Mouse (Mus musculus) left cerebral cortex, postnatal 10 days (tissue): ENCODE measurements at regions not wholly inside any gene's neighbourhood (a gene's known extent, or its start where the extent isn't known, plus 50 kb on each side); places are given as distances from the start of the nearest gene placed in this dataset.
A peak's percentile ranks its signal among the peaks of the same experiment; 100 is the strongest.

Experiments used
- DNase-seq, 2 experiments: peaks; one replicate each; pipeline ENCODE4 v3.0.0; 2021 to 2022; ENCODE audit warnings: low spot score in 2 of 2, mixed read lengths in 1 of 2; ENCODE audit errors: extremely low spot score in 1 of 2
- intact Hi-C: fragments of 180-260 bp; cut with DNase I; formaldehyde crosslinking; loops from one replicate; pipeline ENCODE4 v1.15.1; 2025

DNA sequence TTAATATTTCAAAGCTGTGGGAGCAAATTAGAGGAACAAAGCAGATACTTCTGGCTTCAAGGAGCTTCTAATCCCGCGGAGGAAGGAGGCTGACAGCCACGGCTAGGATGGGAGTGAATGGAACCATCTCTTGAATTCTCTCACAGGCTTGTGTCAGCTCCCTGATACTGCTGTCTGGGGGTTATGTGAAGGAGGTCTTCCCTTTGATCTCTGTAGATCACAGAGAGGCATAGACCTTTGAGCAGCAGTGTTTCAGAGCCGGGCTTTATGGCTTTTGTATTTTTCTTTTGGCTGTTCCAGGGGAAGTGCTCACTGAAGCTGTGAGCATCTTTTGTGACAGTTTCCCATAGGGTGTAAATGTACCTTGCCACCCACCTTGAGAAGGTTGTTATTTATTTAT lies 132.2 kb downstream of the Slc4a3 start:
- no peak for DNase-seq
- intact Hi-C loops = no loop called here

DNA sequence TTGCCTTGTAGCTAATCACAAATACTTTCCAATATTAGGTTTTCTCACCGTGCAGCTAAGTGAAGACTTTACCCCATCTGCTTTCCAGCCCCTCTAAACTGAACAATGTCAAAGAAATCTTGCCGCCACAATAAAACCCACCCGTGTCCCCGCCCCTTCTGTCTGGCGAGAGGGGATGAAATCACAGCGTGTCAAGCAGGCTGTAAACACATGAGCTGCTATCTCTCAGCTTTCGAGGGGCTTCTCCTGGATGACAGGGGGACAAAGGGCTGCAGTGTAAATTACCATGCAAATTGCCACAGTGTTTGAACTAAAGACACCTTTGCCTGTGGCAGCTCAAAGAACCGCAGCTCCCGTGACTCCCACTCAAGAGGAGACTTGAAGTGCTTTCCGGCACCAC lies 134.3 kb downstream of the Slc4a3 start:
- no peak for DNase-seq

DNA sequence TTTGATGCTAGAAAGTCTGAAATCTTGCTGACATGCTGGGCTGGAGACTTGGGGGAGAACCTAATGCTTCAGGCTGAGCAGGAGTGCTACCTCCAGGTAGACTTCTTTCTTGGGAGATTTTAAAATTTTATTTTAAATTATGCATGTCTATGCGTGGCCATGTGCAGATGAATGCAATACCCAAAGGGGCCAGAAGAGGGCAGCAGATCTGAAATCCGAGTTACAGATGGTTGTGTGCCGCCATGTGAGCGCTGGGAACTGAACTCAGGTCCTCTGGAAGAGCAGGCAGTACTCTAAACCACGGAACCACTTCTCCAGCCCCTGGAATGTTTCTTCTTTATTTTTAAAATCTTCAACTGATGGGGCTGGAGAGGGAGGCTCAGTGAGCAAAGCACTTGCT lies 135.8 kb downstream of the Slc4a3 start:
- DNase-seq = no peak
- intact Hi-C loops = no loop called here

More for the DNA sequence above, 134.3 kb downstream of the Slc4a3 start:
- intact Hi-C loops = no loop called here

DNA sequence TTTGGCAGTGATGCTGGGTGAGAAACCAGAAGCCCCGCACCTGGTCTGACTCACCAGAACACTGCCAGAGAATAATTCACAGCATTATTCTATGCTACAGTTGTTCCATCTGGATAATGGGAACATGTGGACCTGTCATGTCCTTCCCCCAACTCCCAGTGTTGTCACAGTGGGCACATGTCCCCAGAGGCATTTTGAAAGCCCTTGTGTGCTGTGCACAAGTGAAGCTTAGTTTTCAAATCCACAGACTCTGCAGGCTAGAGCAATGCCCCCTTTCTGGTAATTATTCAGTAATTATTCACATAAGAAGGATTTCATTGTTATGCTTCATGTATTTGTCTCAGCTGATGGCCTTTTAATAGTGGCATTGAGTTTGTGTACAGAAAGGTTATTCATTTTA lies 146.7 kb downstream of the Slc4a3 start:
- DNase-seq = no peak
- intact Hi-C loops = no loop called here

DNA sequence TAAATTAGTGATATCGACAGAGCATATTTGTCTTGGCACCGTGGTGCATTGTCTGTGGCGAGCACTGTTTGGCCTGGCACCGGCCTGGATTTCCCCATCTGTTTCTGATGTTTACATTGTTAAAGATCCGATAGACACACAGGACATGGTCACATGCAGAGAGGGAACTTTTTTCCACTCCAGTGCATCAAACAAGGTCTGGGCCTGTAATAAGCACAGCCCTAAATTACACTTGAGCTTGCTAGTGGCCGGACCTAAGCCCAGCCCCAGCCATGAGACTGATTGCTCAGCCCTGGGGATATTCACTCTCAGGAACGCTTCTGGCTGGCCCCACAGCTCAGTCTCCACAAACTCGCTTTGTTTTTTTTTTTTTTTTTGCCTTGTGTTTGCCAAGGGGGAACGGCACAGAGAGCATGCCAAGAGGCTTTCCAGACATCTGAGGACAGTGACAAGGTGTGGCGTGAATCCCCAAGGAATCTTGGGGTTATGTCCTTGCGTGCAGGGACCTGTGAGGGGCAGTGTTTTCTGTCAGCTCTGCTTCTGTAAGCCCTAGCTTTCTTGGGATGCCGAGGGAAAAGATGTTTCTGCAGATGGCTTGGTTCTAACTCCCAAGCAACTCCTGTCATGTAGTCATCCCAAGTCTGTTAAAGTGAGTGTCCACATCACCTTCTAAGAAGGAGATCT lies 147.3 kb downstream of the Slc4a3 start:
- intact Hi-C loops = no loop called here
- DNase-seq = peak in 1 of 2 experiments; percentile 37

DNA sequence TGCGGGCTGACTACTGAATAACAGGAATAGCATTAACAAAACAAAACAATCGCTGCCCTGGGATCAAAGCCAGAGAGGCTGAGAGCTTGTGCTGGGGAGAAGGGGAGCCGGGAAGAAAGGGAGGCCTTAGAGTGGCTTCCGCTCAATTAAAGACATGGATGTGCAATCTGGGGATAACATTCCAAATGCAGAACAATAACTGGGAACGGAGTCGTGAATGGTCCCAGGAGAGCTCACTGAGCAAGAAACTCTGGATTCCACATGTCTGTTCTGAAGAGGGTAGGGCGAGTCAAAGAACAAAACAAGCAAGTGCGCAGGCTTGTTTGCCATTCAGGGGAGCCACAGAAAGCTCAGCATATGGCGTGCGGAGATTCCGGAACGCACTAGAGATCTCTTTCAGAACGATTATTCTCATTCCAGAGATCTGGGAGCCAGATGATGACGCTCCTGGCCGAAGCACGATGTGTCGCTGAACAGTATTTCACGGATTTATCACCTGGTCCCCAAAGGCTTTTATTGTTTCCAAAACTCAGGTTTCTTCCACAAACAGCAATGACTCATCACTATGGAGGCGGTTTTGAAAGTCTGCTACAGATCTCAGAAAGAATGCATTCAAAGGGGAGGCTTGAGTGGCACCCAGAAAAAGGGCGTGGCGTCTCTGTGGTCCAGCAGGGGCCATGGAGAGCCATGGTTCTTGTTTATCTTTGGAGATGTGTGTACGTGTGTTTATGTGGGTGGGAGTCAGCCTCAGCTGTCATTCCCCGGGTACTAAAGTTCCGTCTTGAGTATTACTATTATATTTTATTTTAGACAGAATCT lies 159.0 kb downstream of the Slc4a3 start:
- intact Hi-C loops = no loop called here
- DNase-seq = peak in 1 of 2 experiments; percentile 29

DNA sequence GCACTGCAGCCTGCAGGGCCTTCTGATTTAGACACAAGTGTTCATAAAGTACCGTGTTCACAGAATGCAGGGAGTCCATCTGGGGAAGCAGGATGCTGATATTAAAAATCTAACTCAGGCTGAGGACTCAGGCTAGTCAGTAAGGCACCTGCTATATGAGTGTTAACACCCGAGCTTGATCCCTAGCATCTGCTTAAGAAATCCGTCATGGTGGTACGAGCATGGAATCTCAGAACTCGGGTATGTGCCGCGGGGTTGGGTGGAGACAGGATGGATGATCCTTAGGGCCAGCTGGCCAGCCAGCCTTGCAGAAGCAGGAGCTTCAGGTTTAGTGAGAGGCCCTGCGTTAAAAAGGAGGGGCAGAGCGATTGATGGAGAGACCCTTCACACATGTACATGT lies 160.1 kb downstream of the Slc4a3 start:
- intact Hi-C loops = no loop called here
- DNase-seq = no peak

DNA sequence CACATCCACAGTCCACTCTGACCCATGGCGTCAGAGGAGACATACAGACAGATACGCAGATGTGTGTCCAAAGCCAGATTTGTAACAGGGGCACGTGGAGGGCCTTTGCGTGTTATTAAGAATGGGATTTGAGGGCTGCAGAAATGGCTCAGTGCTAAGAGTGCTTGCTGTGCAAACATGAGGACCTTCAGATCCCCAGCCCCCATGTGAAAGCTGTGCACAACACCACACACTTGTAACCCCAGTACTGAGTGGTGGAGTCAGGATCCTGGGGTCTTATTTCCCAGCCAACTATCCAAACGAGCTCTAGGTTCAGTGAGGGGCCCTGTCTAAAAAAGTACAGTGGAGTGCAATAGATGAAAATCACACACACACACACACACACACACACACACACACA lies 177.4 kb downstream of the Slc4a3 start:
- intact Hi-C loops = no loop called here
- DNase-seq = no peak

DNA sequence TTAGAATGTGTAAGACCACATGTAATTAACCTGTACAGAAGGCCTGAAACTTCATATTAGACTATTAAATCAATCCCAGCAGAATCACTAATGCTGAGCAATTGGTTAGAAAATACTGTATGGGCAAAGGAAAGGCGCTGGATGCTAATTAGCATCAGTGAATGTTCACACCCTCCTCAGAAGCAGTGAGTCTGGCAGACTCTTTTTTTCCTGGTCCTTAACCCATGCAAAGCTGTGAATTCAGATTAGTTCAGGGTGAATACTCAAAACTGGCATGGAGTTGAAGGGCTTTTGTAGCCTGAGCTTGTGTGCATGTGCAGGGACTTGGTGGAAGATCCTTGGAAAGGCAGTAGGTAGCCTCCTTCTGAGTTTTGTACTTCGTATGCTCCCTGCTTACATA lies 179.3 kb downstream of the Slc4a3 start:
- no peak for DNase-seq
- intact Hi-C loops = no loop called here

DNA sequence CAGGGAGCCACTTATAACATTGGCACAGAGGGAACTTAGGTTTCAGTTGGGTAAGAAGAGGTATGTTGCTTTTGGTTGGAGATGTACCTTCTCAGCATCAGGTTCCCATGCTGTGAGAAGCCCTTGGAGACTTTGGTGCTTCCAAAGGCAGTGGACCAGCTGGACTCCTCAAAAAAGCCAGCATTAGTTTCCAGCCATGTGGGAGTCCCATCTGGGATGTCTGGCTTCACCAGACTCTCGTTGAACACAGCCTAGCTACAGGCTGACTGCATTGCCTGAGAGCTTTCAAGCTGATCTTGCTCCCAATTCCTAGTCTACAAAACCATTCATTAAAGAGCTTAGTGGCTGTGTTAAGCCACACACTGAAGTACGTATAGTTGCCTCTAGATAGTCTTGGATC lies 182.8 kb downstream of the Slc4a3 start:
- DNase-seq = peak in 1 of 2 experiments; percentile 42
- intact Hi-C loops = no loop called here

DNA sequence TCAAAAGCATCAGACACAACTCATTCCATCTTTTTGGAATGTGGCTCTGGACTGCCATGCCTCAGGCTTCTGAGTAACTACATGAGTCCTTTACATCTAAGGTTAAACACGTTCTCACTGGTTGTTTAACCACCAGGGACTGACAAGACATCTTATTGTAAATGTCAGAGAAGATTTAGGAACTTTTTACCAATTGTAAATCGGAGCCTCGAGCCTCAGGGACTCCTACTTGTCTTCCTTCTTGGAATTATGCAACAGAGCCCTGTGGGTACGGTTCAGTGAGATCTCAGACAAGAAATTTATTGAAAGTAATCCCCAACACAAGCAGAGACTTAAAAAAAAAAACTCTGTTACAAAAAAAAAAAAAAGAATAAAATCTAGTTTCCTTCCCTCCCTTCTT lies 187.7 kb downstream of the Slc4a3 start:
- intact Hi-C loops = no loop called here
- DNase-seq = no peak

DNA sequence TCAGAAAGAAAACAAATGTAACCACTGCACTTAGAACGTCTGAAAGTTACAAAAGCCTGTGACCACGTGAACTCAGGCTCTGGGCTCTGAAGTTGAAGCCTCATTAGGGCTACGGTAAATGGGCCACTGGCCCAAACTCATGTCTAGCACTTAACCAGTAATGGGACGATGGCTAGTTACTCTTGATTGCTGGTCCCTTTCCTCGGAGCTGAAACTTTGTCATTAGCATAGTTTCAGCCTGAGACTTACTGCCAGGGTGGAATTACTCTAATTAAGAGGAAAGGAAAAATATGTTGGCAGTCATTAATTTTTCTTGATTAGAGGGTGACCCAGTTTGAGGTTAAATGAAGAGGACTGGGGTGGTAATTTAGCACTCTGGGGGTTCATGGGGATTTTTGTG lies 192.6 kb downstream of the Slc4a3 start:
- intact Hi-C loops = no loop called here
- DNase-seq = no peak

DNA sequence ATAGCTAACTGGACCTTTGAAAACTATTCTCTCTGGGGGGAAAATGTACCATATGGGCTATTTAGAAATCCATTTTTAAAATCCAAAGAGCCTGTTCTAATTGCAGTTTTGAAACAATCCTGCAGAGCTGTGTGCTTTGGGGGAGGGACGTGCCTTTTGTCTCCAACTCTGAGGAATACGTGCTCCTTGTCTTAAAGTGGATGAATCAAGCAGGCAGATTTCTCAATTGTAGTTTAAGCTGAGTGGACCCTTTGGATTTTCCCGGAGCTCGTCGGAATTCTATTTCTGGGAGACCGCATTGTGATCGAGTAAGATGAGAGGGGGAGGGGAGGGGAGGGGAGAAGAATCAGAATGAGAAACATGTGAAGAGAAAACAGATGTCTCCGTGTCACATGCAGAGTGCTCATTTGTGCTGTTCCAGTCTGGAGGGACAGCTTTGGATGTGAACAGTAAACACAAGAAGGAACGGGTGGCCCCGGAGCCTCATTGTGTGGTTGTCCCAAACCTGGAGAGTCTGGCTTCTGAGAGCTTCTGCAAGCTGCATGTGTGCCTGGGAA lies 203.7 kb downstream of the Slc4a3 start:
- DNase-seq = peak in 1 of 2 experiments; percentile 16

DNA sequence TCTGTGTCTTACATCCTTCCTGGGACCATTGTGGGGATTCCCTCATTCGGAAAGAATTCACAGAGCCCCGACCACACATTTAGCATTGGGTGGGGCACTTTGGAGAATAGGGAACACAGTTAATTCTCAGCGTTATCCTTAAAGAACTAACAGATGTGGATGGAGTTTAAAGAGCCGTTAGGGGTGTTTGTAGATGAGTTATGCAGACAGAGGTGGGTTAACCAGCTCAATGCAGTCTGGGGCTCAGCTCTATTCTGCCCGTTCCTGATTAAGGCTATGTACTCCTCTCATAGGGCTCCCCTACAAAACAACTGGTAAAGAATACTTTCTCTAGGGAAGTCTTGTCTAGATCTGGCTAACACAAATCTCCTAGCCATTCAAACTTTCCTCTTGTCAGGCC lies 226.1 kb downstream of the Slc4a3 start:
- DNase-seq = no peak
- intact Hi-C loops = no loop called here

More for the DNA sequence above, 203.7 kb downstream of the Slc4a3 start:
- intact Hi-C loops = no loop called here

DNA sequence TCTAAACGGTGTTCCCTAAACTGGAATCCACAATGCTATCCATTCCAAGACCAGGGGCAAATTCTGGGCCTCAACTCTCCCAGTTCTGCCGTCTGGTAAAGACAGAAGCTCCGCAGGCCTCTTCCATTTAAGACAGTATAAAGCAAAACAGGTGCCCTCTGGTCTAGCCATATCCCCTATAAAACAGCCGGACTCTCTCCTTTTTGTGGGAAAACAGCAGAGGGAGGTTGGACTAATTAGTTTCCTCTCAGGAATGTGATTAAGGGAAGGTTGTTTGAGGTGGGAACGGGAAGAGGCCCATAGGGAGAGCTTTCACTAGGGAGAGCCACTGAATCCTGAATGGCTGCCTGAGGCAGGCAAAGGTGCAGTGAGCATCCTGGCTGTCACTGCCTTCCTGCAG lies 226.9 kb downstream of the Slc4a3 start:
- intact Hi-C loops = no loop called here
- no peak for DNase-seq

DNA sequence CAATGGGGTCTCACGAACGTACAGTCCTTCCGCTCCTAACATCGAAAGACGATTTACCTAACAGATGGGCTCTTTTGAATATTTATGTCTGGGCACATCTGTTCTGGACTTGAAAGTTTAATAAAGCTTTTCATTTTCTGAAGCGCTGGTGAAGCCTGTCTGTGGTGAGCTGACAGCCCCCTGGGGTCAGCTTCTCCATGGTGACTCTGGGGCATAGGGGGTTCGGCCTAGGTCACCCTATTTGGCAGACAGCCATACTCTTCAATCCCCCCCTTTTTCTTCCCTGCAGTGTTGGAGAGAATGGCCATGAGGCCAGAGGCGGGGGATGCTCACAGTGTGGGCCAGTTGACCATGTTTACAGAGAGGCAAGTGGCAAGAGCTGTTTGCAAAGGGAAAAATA lies 232.8 kb downstream of the Slc4a3 start:
- intact Hi-C loops = no loop called here
- no peak for DNase-seq

DNA sequence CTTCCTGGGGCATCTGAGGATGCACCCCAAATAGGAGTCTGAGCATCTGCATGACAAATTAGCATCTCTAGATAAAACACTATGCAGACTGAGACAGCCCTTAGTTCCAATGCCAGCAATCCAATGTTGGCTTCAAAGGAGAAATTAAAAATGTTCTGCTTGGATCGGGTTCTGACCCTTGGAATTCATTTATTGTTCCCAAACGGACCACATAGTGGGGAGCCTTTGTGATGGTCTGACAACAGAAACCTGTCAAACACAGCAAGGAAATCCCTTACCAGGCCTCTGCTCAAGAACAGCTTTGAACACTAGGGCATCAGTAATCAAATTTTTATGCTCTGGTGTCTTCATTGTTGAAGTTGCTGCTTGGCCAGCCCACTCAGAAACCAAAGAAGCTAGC lies 237.1 kb downstream of the Slc4a3 start:
- DNase-seq = no peak
- intact Hi-C loops = no loop called here

DNA sequence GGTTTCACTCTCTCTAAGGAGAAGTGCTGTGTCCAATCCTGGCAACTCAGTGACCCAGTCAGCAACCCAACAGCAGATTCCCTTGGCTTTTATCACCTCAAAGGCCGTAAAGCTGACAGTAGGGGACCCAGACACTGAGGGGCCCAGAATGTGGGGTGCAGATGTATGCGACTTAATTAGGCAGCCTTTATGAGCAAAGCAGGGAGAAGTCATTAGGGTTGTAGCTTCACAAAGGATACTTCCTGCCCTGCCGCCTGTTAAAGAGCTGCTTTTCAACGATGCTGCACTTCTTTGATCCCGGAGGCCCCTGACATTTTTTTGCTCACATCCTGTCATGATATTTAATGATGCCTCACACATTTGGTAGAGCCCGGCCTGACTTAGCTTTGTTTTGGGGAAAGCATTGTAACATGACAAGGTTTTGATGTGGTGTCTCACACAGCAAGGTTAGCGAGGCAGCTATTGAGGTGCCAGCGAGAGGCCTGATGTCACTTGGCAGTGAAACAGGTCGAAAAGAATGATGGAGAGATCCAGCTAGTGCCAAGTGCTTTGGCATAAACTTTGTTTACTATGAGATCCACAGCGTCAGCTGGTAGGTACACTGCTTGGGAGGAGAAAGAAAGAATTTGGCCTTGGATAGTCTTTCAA lies 240.2 kb downstream of the Slc4a3 start:
- no peak for DNase-seq
- intact Hi-C loops = no loop called here

DNA sequence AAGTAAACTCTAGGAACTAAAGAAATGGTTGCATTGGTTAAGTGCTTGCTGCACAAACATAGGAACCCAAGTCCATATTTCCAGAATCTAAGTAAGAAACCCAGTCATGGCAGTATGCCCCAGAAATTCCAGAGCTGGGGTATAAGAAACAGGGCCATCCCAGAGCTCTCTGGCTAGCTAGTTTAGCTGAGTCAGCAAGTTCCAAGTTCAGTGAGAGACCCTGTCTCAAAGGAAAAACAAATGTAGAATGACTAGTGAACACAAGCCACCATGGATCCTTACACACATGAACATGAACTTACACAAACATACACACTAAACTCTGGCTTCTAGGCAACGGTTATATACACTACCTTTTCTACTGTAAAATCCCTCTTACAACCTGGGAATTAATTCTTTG lies 245.4 kb downstream of the Slc4a3 start:
- intact Hi-C loops = no loop called here
- DNase-seq = no peak

DNA sequence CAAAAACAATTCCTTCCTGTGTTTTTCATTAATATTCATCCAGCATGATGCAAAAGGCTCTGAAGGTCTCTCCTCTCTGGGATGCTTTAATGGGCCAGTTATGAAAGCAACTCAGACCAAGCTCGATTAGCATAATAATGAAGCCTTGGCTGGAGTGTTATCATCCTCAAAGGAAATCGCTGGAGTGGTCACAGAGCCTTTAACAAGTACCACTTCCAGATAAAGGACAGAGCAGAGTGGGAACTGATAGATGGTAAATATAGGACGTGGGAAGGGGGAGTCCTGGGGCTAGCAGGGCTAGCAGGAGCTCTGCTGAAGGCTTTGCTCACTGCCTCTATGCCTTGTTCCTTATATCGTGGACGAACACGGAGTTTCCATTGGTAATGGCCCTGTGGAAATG lies 251.7 kb downstream of the Slc4a3 start:
- intact Hi-C loops = no loop called here
- no peak for DNase-seq
